Mouse (Mus musculus): ENCODE results near the gene Pdpk1. TPM values are rescaled to one million over a fixed set of nuclear protein-coding genes. Genes with fewer than 3 reads are reported as not detected.

Pdpk1 gene
- total RNA-seq (2015) (33.3 and 36.3 TPM in 2 replicates), total RNA-seq (2017) (41.1 and 49.5 TPM in 2 replicates)

- ATAC-seq (replicated peaks; ENCODE audit: poor library complexity) = no peak
Observed at GRCm38 (mm10) chr17:24150824-24151223, at the start of gene Pdpk1. TSS of gene Pdpk1 (minus strand) at chr17:24150924.

- ATAC-seq (replicated peaks; ENCODE audit: poor library complexity) = no peak
Observed at GRCm38 (mm10) chr17:24199741-24200140, 49.0 kb upstream of the Pdpk1 start.

GRCm38 (mm10) chr17:24199252-24199651 lies 48.5 kb upstream of the Pdpk1 start:
- no peak for ATAC-seq (replicated peaks; ENCODE audit: poor library complexity)

GRCm38 (mm10) chr17:24197032-24197824 lies 46.5 kb upstream of the Pdpk1 start:
- no peak for ATAC-seq (replicated peaks; ENCODE audit: poor library complexity)

GRCm38 (mm10) chr17:24195349-24195748 lies 44.6 kb upstream of the Pdpk1 start:
- no peak for ATAC-seq (replicated peaks; ENCODE audit: poor library complexity)

- no peak for ATAC-seq (replicated peaks; ENCODE audit: poor library complexity)
Observed at GRCm38 (mm10) chr17:24193769-24194168, 43.0 kb upstream of the Pdpk1 start.

GRCm38 (mm10) chr17:24193268-24193667 lies 42.5 kb upstream of the Pdpk1 start:
- no peak for ATAC-seq (replicated peaks; ENCODE audit: poor library complexity)

GRCm38 (mm10) chr17:24192848-24193247 lies 42.1 kb upstream of the Pdpk1 start:
- ATAC-seq (replicated peaks; ENCODE audit: poor library complexity) = 0 out of 2 replicates have a peak, but pooled peaks have one; percentile 38

- ATAC-seq (replicated peaks; ENCODE audit: poor library complexity) = peak; percentile 59
Observed at GRCm38 (mm10) chr17:24191481-24191880, 40.8 kb upstream of the Pdpk1 start.

- peak; percentile 42; the same call in 1 of the 2 replicates for ATAC-seq (replicated peaks; ENCODE audit: poor library complexity)
Observed at GRCm38 (mm10) chr17:24190934-24191333, 40.2 kb upstream of the Pdpk1 start.

- ATAC-seq (replicated peaks; ENCODE audit: poor library complexity) = no peak
Observed at GRCm38 (mm10) chr17:24174259-24174658, 23.5 kb upstream of the Pdpk1 start.

GRCm38 (mm10) chr17:24173423-24173822 lies 22.7 kb upstream of the Pdpk1 start:
- peak; percentile 51 for ATAC-seq (replicated peaks; ENCODE audit: poor library complexity)

- no peak for ATAC-seq (replicated peaks; ENCODE audit: poor library complexity)
Observed at GRCm38 (mm10) chr17:24171738-24172137, 21.0 kb upstream of the Pdpk1 start.

GRCm38 (mm10) chr17:24170729-24171128 lies 20.0 kb upstream of the Pdpk1 start:
- 0 out of 2 replicates have a peak, but pooled peaks have one; percentile 9 for ATAC-seq (replicated peaks; ENCODE audit: poor library complexity)

GRCm38 (mm10) chr17:24170125-24170524 lies 19.4 kb upstream of the Pdpk1 start:
- no peak for ATAC-seq (replicated peaks; ENCODE audit: poor library complexity)

- ATAC-seq (replicated peaks; ENCODE audit: poor library complexity) = peak; percentile 56
Observed at GRCm38 (mm10) chr17:24169317-24170065, 18.8 kb upstream of the Pdpk1 start, which contains the start of gene Atp6v0c. TSS of gene Atp6v0c (minus strand) at chr17:24169702.

- peak; percentile 35 for ATAC-seq (replicated peaks; ENCODE audit: poor library complexity)
Observed at GRCm38 (mm10) chr17:24168590-24169277, 18.0 kb upstream of the Pdpk1 start.

- no peak for ATAC-seq (replicated peaks; ENCODE audit: poor library complexity)
Observed at GRCm38 (mm10) chr17:24167891-24168505, 17.3 kb upstream of the Pdpk1 start.

- ATAC-seq (replicated peaks; ENCODE audit: poor library complexity) = 0 out of 2 replicates have a peak, but pooled peaks have one; percentile 3
Observed at GRCm38 (mm10) chr17:24167120-24167519, 16.4 kb upstream of the Pdpk1 start.

- no peak; the same call in 1 of the 2 replicates for ATAC-seq (replicated peaks; ENCODE audit: poor library complexity)
Observed at GRCm38 (mm10) chr17:24164566-24165259, 14.0 kb upstream of the Pdpk1 start.

Data from megakaryocyte progenitor cell, adult 5-6 weeks (primary cell).